Mouse (Mus musculus): ENCODE measurements around the gene Lcat.

DNA sequence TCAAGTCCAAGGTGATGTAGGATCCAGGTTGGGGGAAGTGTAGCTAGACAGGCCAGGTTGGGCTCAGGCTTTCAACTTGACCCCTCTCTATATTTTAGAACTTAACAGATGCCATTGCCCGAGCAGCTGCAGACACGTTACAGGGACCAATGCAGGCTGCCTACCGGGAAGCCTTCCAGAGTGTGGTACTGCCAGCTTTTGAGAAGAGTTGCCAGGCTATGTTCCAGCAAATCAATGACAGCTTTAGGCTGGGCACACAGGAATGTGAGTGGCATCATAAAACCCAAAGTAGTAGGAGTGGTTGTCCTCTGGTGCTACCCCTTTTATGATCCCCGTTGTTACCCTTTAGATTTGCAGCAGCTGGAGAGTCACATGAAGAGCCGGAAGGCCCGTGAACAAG is 52.3 kb downstream of the Lcat start:
- TF ChIP-seq GATA1 (IDR thresholded peaks at IDR 0.05; ENCODE audit: borderline replicate concordance, low read length) (no peak), FLI1 (IDR thresholded peaks at IDR 0.05; ENCODE audit: low read length) (no peak)
